Mouse (Mus musculus) lung, postnatal 0 days (tissue): ENCODE measurements around the gene Cactin.

Source experiments
- CTCF ChIP-seq: IDR thresholded peaks from 2 replicates; pipeline ENCODE4 v1.5.1; 2016; ENCODE audit warnings: antibody characterized with exemption, mild to moderate bottlenecking
- EP300 ChIP-seq: IDR thresholded peaks from 2 replicates; pipeline ENCODE4 v1.6.1; 2016; ENCODE audit warnings: antibody characterized with exemption, mild to moderate bottlenecking, control low read depth

DNA sequence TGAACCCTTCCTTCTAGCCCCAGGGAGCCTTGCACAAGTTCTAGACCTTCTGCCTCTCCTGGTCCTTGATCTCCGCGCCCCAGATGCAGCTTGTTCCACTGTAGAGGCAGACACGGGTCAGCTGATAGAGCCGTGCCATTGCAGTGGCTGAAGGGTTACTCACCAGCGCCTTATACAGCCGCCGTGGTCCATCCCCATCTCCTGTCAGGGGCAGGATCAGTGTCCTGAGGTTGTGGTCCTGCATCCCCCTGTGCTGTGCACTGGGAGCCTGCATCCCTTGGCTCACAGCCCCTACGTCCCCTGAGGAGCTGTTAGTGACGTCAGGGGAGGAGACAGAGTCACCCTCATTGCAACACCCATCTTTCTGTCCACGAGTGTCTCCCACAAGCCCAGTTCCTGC lies 17.6 kb upstream of the Cactin start:
- TF ChIP-seq CTCF (no peak), EP300 (no peak)
